Mouse (Mus musculus) small intestine, adult 2 months (tissue): ENCODE measurements at regions not wholly inside any gene's neighbourhood (a gene's known extent, or its start where the extent isn't known, plus 50 kb on each side); places are given as distances from the start of the nearest gene placed in this dataset.

ENCODE experiments used
- CTCF ChIP-seq: fragments of 200-500 bp; IDR thresholded peaks from 2 replicates; pipeline ENCODE4 v1.5.1; 2012; ENCODE audit warnings: low read depth, mild to moderate bottlenecking, control low read depth, inconsistent platforms, low read length, moderate library complexity, mixed read lengths; ENCODE audit not compliant: insufficient replicate concordance, insufficient read length; ENCODE audit errors: extremely low read depth
- POLR2A ChIP-seq: fragments of 200-500 bp; IDR thresholded peaks from 2 replicates; pipeline ENCODE4 v1.6.1; 2012; ENCODE audit warnings: low read depth, mild to moderate bottlenecking, control low read depth, inconsistent platforms, low read length, moderate library complexity

GRCm38 (mm10) chr15:67373030-67373429 lies 872.3 kb upstream of the Lrrc6 start:
- TF ChIP-seq CTCF = no peak
- no peak for TF ChIP-seq POLR2A
